Mouse (Mus musculus): ENCODE measurements around the gene Emid1.

The Emid1 gene

GRCm38 (mm10) chr11:5151680-5152337 is at the start of gene Emid1:
TSS of gene Emid1 (minus strand) at chr11:5152257.
- DNase-seq (ENCODE audit: low read depth) = peak; percentile 49

- DNase-seq (ENCODE audit: low read depth) = no peak
These were observed 47.8 kb upstream of the Emid1 start for GRCm38 (mm10) chr11:5199879-5200278.

- no peak for DNase-seq (ENCODE audit: low read depth)
These were observed 45.0 kb upstream of the Emid1 start for GRCm38 (mm10) chr11:5197068-5197467.

GRCm38 (mm10) chr11:5196583-5196982 is 44.5 kb upstream of the Emid1 start:
- no peak for DNase-seq (ENCODE audit: low read depth)

GRCm38 (mm10) chr11:5193576-5193881 is 41.5 kb upstream of the Emid1 start:
- no peak for DNase-seq (ENCODE audit: low read depth)

DNA sequence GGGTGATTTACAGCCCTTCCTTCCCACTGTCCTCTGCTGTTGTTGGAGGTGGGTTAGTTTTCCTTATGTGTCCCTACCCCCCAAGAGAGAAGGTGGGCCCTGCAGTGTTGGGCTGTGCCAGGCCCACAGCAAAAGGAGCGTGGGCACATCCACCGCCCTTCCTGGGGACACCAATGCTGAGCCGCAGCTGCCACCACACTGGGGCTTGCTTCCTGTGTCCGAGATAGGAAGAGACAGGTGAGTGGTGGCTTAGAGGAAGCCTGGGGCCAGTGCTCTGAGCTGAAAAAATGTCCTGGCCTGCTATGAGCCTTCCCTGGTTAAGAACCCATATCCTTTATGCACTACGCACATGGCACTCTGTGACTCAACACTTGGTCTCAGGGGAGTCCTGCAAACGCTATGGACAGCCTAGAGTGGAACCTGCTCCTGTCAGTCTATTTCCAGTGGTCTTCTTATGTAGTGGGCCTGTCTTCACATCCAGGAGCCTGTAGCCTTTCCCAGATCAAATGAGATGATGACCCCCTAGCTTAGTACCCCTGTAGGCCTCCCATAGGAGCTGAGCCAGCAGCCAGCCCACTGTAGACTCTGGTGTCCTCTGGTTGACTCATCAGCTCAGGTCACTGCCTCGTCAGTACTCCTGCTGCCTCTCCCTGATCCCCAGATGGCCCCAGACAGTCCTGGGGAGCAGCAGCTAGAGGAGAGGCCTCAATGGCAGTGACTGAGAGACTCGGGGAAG is 41.0 kb upstream of the Emid1 start:
- no peak for DNase-seq (ENCODE audit: low read depth)

- DNase-seq (ENCODE audit: low read depth) = no peak
These were observed 40.0 kb upstream of the Emid1 start for GRCm38 (mm10) chr11:5192084-5192516.

DNA sequence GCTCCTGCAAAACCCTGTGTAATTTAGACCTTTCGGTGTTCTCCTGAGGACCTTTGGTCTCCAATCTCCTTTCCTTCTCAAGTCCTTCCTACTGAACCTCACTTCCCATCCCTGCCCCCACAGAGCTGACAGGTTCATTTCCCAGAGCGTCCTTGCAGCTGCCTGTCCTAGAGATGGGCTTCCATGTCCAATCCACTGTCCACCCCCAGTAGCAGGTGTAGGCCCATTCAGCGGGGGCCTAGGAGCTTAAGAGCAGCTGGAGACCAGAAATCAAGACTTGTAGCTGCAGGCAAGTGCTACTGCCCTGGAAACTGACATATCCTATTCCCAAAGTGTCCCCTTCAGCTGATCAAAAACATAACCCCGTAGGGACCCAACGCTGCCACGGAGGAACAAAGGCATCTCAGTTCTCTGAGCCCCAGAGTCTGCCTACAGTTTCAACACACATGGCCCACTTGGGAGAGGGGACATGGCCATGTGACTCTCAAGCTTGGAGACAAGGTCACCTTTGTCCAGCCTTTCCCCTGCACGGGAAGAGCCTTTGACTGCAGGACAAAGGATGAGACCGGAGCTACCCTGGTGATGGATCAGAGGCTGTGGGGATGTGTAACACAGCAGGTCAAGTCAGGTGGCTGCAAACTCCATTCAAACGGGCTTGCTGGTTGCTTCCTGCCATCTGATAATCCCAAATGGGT is 37.3 kb upstream of the Emid1 start:
- DNase-seq (ENCODE audit: low read depth) = no peak

GRCm38 (mm10) chr11:5188170-5188569 is 36.1 kb upstream of the Emid1 start:
- no peak for DNase-seq (ENCODE audit: low read depth)

GRCm38 (mm10) chr11:5184832-5185231 is 32.8 kb upstream of the Emid1 start:
- no peak for DNase-seq (ENCODE audit: low read depth)

DNA sequence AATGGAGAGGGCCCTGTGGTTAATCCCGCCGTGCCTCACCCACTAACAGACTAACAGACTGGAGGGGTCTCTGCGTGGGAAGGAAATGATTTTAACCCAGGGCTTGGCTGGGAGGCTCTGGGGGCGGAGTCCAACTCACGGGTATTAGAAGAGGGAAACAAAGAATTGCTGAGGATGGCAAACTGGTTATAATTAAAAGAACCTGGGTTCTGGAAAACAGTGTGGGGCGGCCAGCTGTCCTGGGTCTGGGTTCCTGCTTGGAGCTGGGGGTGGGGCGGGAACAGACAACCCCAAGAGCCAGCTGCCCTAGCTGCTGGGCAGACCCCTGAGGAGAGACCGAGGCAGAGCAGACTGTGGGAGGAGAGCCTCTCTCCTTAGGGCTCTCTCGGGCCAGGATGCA is 32.2 kb upstream of the Emid1 start:
- no peak for DNase-seq (ENCODE audit: low read depth)

GRCm38 (mm10) chr11:5182870-5183269 is 30.8 kb upstream of the Emid1 start:
- no peak for DNase-seq (ENCODE audit: low read depth)

- DNase-seq (ENCODE audit: low read depth) = peak; percentile 95
These were observed 29.9 kb upstream of the Emid1 start for GRCm38 (mm10) chr11:5181850-5182404.

DNA sequence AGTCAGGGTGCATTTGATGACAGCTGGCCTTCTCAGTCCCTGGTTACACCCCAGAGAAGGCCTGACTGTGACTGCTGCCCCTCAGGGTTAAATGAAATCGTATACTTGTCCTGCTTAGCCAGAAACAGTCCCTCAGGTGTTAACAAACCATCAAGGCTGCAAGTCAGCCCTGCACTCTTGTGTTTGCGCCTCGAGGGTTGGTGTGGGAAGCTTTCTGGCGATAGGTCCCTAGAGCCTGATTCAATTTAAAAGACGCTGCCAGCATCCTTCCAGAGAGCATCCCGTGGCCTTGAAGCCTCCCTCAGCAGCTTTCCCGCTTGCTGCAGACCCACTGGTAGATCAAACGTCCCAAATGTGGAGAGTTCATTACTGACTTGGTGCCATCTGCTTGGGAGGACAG is 27.3 kb upstream of the Emid1 start:
- peak; percentile 38 for DNase-seq (ENCODE audit: low read depth)

- DNase-seq (ENCODE audit: low read depth) = peak; percentile 93
These were observed 25.1 kb upstream of the Emid1 start for GRCm38 (mm10) chr11:5177171-5177570.

GRCm38 (mm10) chr11:5176685-5177084 is 24.6 kb upstream of the Emid1 start:
- no peak for DNase-seq (ENCODE audit: low read depth)

DNA sequence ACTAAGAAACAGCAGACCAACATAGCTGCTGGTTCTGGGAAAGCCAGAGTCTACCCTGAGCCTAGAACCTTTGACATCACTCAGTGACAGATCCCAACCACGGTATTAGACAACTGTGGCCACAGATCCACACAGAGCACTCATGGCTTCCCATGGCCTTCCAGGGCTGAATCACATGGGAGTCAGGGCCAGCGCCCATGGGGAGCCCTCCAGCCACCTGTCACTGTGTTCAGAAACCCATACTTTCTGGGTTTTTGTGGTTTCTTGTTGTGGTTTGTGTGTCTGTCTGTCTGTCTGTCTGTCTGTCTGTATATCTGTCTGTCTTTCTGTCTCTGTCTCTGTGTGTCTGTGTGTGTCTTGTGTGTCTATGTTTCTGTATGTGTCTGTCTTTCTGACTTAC is 23.8 kb upstream of the Emid1 start:
- peak; percentile 62 for DNase-seq (ENCODE audit: low read depth)

- no peak for DNase-seq (ENCODE audit: low read depth)
These were observed 23.1 kb upstream of the Emid1 start for GRCm38 (mm10) chr11:5175141-5175540.

DNA sequence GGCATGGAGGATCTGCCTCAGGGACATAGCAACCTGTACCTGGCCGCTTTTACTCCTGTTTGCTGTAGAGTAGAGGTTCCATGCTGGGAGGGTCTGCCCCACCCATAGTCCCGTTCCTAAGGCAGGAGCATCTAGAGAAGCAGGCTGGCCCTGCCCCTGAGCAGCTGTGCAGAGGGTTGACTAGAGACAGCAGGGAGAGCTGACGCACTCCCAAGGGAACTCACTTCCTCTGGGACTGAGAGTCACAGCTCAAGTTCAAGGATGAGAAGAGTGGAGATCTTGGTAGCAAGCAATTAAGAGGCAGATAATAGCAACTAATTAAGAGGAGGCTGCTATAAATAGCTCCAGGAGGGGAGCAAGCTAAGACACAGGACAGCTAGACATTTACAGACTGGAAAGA is 20.8 kb upstream of the Emid1 start:
- DNase-seq (ENCODE audit: low read depth) = no peak

- no peak for DNase-seq (ENCODE audit: low read depth)
These were observed 15.3 kb upstream of the Emid1 start for GRCm38 (mm10) chr11:5167311-5167710.

- DNase-seq (ENCODE audit: low read depth) = no peak
These were observed 13.4 kb upstream of the Emid1 start for GRCm38 (mm10) chr11:5165471-5165916.

DNA sequence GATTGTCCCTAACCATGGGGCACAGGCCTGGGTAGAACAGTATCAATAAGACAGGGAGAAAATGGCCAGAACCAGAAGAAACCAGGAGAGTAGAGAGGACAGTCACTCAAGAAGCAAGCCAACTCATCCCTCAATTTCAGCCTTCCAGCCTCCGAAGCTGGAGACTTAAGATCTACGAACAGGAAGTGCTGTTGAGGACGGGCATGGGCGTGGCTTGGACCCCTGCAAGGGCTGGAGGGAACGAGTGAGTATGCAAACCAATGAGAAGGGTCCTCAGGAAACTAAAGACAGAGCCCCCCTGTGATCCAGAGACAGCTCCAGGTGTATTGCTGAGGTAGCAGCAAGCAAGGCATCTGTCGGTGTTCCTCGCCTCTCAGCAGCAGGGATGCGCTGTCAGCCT is 12.3 kb upstream of the Emid1 start:
- DNase-seq (ENCODE audit: low read depth) = no peak

- DNase-seq (ENCODE audit: low read depth) = no peak
These were observed 11.4 kb upstream of the Emid1 start for GRCm38 (mm10) chr11:5163421-5163820.
